Mouse (Mus musculus) induced T-regulatory cell, adult 2 months (primary cell): ENCODE measurements at regions not wholly inside any gene's neighbourhood (a gene's known extent, or its start where the extent isn't known, plus 50 kb on each side); places are given as distances from the start of the nearest gene placed in this dataset.
A peak's percentile ranks its signal among the peaks of the same experiment; 100 is the strongest.

Experiments
- DNase-seq: peaks from one replicate; pipeline ENCODE4 v3.0.0-alpha.2; 2012; ENCODE audit warnings: low read depth

DNA sequence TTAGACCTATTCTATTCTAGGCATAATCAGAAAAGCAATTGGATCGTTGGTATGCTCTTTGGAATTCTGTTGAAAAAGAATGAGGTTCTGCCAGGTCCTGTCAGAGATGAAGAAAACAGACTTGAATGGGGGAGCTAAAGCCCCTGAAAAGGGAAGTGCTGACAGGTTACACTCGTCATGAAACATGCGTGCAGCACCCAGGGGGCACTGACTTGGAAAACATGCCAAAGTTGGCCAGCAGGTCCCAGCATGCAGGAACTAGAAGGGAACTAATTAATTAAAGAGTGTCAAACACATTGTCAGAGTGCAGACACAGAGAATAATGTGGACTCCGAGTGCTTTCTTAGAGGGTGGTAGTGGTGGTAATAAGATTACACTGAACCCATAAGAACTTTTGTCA lies 346.2 kb upstream of the Smarca2 start:
- DNase-seq: no peak

- no peak for DNase-seq
These were observed 343.3 kb upstream of the Smarca2 start for GRCm38 (mm10) chr19:26261530-26261929.

DNA sequence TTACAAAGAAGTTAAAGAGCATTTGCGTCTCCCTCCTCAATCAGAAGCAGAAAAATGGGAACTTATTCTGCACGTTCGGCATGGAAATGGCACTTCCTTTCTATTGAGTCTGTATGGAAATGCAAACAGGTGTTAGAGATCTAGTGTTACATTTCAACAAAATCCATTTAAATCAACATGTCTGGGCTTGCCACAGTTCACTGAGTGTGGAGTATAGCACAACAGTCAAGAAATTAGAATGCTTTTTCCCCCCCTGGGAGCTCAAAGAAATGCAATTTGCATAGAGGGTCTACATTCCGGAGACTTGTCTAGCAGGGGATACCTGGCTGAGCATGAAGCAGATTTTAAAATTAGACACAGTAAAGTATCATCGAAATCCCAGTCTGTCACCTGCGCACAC lies 308.5 kb upstream of the Smarca2 start:
- no peak for DNase-seq

GRCm38 (mm10) chr19:26308477-26309135 lies 296.2 kb upstream of the Smarca2 start:
- no peak for DNase-seq

DNA sequence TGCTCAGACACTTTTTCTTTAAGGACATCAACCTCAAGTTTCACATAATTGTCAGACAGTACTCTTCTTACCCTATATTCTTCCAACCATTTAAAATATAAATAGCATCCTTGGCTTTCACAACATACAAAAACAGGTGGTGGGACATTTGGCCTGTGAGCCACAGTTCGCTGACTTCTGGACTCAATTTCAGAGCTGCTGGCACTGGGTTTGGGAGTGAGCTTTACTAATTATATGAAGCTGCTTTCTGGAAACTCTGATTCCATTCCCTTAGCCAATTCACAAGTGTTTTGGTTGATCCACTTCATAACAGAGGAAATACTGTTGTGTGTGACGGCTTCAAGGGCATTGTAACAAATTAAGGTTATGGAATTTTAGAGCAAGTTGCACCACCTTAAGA lies 285.9 kb upstream of the Smarca2 start:
- DNase-seq: no peak

GRCm38 (mm10) chr19:26323682-26324081 lies 281.2 kb upstream of the Smarca2 start:
- no peak for DNase-seq

DNA sequence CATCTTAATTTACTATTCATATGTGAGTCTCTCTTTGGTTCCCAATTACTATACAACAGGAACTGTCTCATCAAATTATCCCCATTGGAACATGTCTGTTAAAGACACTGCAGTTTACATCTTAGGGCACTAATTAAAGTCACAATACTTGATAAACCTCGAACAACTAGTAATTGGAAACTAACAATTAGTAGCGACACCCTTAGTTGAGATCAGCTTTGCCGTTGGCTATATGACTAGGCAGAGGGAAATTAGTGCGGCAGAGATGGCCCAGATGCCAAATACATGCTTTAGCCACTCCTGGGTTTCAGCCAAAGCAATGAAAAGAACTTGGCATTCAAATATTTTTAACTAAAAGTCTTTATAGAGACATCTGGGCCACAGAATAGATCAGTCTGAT lies 265.7 kb upstream of the Smarca2 start:
- no peak for DNase-seq

DNA sequence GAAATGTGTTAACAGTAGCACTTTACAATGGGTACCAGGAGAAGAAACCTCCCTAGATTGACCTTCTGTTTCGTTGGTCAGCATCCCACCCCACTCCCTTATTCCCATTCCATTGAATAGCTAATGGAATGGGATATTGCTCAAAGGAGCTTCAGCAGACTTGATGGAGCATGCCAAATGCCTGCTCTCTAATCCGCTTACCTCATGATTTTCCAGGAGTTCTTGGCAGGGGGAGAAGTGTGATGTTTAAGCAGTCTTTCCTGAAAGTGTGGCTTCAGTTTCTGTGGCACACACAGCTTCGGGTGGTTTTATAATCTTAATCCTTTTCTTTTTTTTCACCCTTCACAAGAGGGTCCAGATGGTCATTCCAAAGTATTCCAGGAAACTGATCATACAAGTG lies 264.7 kb upstream of the Smarca2 start:
- DNase-seq: no peak

- DNase-seq: no peak
These were observed 249.8 kb upstream of the Smarca2 start for GRCm38 (mm10) chr19:26355054-26355453.

DNA sequence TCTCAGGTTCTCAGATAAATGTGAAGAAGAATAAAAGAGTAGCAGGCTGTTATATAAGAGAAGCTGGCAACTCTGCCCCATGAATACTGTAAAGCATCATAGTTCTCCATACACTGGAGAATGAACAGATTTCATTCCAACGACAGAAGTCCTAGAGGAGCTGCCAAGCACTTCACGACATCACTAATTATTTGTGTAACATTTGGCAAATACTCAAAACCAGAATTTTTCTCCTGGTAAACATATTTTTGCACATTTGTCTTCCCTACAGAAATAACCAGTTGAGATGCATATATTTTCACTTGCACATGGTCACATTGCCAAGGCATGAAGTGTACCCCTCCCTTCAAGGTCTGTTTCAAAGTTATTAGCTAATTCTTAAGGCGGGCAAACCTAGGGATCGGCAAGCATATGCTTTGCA lies 220.9 kb upstream of the Smarca2 start:
- DNase-seq: no peak

GRCm38 (mm10) chr19:26386075-26386474 lies 218.8 kb upstream of the Smarca2 start:
- no peak for DNase-seq

DNA sequence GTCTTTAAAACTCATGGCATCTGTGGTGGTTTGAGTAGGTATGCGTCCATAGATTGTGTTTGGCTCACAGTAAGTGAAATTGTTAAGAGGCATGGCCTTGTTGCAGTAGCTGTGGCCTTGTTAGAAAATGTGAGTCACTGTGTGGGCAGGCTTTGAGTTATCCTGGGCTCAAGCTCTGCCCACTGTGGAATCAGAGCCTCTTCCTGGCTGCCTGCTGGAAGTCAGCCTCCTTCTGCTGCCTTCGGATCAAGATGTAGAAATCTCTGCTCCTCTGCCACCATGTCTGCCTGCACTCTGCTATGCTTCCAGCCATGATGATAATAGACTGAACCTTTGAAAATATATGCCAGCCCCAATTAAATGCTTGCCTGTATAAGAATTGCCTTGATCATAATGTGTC lies 192.2 kb upstream of the Smarca2 start:
- DNase-seq: no peak

GRCm38 (mm10) chr19:26414476-26415024 lies 190.3 kb upstream of the Smarca2 start:
- DNase-seq: peak; percentile 29

- DNase-seq: no peak
These were observed 185.1 kb upstream of the Smarca2 start for GRCm38 (mm10) chr19:26419781-26420180.

GRCm38 (mm10) chr19:26439163-26439562 lies 165.7 kb upstream of the Smarca2 start:
- no peak for DNase-seq

DNA sequence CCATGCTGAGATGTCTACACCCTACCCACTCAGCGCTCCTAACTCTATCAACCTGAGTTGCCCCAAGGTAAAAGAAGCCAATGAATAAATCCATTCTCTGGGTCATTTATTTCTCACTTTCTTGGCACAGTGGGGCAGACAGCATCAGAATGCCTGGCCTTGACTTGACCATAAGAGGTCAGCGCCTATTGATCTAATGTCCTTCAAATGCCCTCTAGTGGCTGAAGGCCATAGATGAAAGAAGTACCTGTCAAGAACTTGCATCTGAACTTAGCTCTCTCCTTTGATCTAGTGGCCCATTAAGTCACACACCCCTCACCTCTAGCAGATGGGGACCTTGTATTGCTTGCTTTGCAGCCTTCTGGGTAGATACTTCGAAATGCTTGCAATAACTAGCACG lies 159.5 kb upstream of the Smarca2 start:
- DNase-seq: no peak

DNA sequence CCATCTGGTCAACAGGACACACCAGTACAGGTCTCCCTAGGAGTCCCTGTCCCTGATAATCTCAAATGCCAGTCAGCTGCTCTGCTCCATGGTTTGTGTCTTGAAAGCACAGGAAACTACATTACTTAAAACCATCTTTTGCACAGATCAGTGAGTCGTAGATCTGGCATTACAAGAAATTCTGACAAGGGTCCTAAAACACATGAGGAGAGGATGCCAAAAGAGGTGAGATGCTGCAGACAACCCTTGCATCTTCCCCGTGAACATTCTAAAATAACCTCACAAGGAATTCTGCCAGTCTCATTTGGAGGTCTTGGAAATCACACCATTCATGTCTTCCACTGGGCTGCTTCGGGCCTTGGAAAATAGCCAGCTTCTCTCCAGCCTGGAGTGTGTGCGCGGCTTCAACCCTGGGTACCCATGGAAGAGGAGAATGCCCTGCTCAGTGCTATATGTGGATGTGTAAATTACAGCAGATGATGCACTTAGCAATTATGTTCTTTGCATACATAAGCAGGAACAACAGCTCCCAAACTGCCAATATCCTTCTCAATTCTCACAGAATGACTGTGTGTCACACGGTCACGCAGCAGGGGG lies 157.3 kb upstream of the Smarca2 start:
- no peak for DNase-seq

DNA sequence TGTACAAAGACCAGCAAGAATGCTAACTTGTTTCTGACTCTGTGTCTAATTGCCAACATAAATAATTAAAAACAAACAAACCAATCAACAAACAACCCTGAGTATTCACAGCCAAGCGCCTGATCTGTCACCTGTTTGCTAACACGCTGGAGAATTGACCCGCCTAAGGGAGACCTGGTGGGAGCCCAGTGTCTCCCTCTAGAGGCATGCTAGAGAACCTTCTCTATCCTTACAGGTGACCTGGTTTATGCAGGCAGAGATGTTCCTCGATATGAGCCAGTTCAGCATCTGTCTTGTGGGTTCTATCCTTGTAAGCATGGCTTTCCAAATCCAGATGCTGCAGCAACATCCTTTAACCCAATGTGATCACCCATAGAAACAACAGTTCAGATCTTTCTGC lies 143.1 kb upstream of the Smarca2 start:
- no peak for DNase-seq

DNA sequence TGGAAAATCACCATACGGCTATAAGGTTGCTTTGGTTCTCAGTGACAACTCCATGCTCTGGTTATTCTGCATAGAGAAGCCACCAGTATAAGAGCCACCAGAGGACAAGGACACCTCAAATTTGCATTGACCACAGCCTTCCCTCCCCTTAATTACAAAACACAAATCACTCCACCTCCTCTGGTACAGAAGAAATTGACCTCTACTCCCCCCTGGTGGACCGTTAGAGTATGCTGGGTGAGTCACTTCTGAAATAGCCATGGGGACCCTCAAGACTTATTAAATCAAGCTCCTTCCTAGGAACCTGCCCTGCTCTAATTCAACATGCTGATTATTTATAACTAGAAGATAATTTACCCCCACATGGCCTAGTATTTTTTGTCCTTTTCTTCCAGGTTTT lies 139.6 kb upstream of the Smarca2 start:
- peak; percentile 14 for DNase-seq

GRCm38 (mm10) chr19:26466244-26466643 lies 138.6 kb upstream of the Smarca2 start:
- DNase-seq: no peak

DNA sequence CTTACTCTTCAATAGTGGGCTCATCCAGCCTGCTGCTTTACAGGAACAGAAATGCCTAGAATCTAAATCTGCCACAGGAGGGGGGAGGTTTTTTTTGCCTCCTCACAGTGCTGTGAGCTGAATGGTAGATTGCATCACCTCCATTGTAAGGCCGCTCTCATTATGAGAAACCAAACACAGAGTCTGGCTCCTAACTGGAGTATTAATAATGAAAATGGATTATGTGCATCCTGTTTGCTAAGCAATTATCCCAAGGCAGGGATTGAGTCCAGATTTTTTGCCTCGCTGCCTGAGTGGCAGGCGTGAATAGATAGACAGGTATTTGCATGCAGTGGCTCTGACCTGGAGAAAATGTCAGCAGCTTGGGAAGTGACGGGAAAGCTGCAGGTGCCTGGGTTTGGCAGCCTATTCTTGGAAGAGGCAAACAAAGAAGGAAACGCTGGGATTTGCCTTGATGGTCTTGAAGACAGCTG lies 137.6 kb upstream of the Smarca2 start:
- no peak for DNase-seq

DNA sequence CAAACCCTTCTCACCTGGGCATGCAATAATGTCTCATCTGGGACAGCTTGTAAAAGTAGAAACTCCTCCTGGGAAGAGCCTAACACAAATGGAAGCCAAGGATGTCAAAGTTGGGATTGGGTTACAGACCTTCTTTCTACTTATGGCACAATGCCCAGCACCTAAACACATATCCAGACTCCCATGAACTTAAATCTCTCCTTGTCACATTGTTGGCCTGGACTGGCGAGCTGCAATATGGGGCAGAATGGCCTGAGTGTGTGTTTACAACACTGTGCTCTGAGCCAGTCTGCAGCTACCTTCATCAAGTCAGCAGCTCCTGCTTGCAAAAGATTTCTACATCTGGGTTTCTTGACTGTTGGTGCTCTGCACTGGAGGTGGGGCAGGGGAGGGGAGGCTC lies 132.2 kb upstream of the Smarca2 start:
- no peak for DNase-seq

- DNase-seq: no peak
These were observed 131.6 kb upstream of the Smarca2 start for GRCm38 (mm10) chr19:26473211-26473610.

DNA sequence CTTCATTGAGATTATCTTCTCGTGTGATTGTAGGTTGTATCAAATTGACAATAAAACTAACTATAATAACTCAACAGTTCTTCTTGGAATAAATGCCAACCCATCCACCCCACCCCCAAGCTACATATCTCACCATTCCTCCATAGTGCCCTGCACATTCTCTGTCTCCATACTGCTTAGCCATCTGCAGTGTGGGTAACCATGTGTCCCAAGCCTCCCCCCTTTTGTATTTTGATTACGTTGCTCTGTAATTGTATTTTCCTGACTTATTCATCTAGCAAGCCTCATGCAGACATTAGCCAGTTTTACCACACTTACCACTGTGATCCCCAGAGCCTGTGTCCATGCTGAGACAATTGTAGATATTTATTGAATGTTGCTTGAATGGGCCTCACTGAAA lies 129.7 kb upstream of the Smarca2 start:
- no peak for DNase-seq
